Mouse (Mus musculus) embryonic facial prominence, embryonic 15.5 days (tissue): ENCODE data around the gene Gm43518. TPM values are rescaled to one million over a fixed set of nuclear protein-coding genes. Genes with fewer than 3 reads are reported as not detected.

ENCODE experiments used
- ATAC-seq: fragments of 200-750 bp; cut with Nextera tagmentation; 2 replicates; pipeline ENCODE4 v1.8.0; 2017; ENCODE audit warnings: low read depth, moderate TSS enrichment; ENCODE audit not compliant: insufficient number of reproducible peaks, low FRiP score, low TSS enrichment
- H3K27ac ChIP-seq: fragments of 300-500 bp; sonication (generic); replicated peaks from 2 replicates; pipeline ENCODE4 v1.5.1; 2015; ENCODE audit warnings: mild to moderate bottlenecking, inconsistent platforms
- H3K27me3 ChIP-seq: fragments of 300-500 bp; sonication (generic); 2 replicates; pipeline ENCODE4 v1.6.1; 2015; ENCODE audit warnings: inconsistent platforms
- H3K36me3 ChIP-seq: fragments of 300-500 bp; sonication (generic); 2 replicates; pipeline ENCODE4 v1.6.1; 2015; ENCODE audit warnings: mild to moderate bottlenecking, inconsistent platforms
- H3K4me1 ChIP-seq: fragments of 300-500 bp; sonication (generic); 2 replicates; pipeline ENCODE4 v1.6.1; 2015; ENCODE audit warnings: inconsistent platforms
- H3K4me2 ChIP-seq: fragments of 300-500 bp; sonication (generic); replicated peaks from 2 replicates; pipeline ENCODE4 v1.6.1; 2015; ENCODE audit warnings: mild to moderate bottlenecking, inconsistent platforms
- H3K4me3 ChIP-seq: fragments of 300-500 bp; sonication (generic); replicated peaks from 2 replicates; pipeline ENCODE4 v1.5.1; 2015; ENCODE audit warnings: mild to moderate bottlenecking, inconsistent platforms
- H3K9ac ChIP-seq: fragments of 300-500 bp; sonication (generic); 2 replicates; pipeline ENCODE4 v1.6.1; 2015; ENCODE audit warnings: inconsistent platforms
- H3K9me3 ChIP-seq: fragments of 300-500 bp; sonication (generic); replicated peaks from 2 replicates; pipeline ENCODE4 v1.6.1; 2016; ENCODE audit warnings: inconsistent platforms
- WGBS: fragments of 180-500 bp; shearing (Covaris S2); methylation state at CpG from one replicate; pipeline ENCODE4 v1.1.7; 2015; 5-methylcytosine and 5-hydroxymethylcytosine counted together
- polyA plus RNA-seq: library from polyadenylated mRNA; unstranded; fragments of >200 nt; fragmentation: Nextera tagmentation; extraction: Ambion mirVana; gene quantifications from 2 replicates; pipeline ENCODE4 v1.2.1, GENCODE M21; 2015

Gene Gm43518
- polyA plus RNA-seq, 1 experiment from 2014 or later: 2.9 TPM

GRCm38 (mm10) chr5:123933957-123934591 is 6.9 kb downstream of the Gm43518 start:
- Histone ChIP-seq H3K9ac (no peak overlapping the region), H3K27ac (no peak overlapping the region), H3K4me2 (0 out of 2 replicates have a peak overlapping the region, but pooled peaks have one; percentile 19), H3K4me3 (no peak overlapping the region), H3K36me3 (peaks cover under 1% of the 10 kb centered on the region; the same call in 1 of the 2 replicates), H3K27me3 (no peaks in the 10 kb centered on the region), H3K9me3 (no peaks in the 10 kb centered on the region), H3K4me1 (peaks cover 10% of the 10 kb centered on the region; the same call in 1 of the 2 replicates)
- 42% methylated on average over 18 of the region's 18 CpGs for WGBS
- ATAC-seq: no peak

GRCm38 (mm10) chr5:123935931-123936330 is 8.7 kb downstream of the Gm43518 start:
- Histone ChIP-seq H3K9ac (no peak overlapping the region), H3K4me1 (peaks cover 7% of the 10 kb centered on the region; the same call in 1 of the 2 replicates), H3K4me3 (no peak overlapping the region), H3K36me3 (no peaks in the 10 kb centered on the region), H3K27me3 (no peaks in the 10 kb centered on the region), H3K27ac (no peak overlapping the region), H3K9me3 (no peaks in the 10 kb centered on the region), H3K4me2 (no peak overlapping the region)
- ATAC-seq: no peak
- 88% methylated on average over 5 of the region's 5 CpGs for WGBS

GRCm38 (mm10) chr5:123938479-123938878 is 11.3 kb downstream of the Gm43518 start:
- no peak overlapping the region for H3K27ac ChIP-seq
- H3K4me2 ChIP-seq: no peak overlapping the region
- H3K4me3 ChIP-seq: no peak overlapping the region
- no peaks in the 10 kb centered on the region for H3K36me3 ChIP-seq
- no peak for ATAC-seq
- no peaks in the 10 kb centered on the region for H3K27me3 ChIP-seq
- H3K4me1 ChIP-seq: no peaks in the 10 kb centered on the region
- H3K9ac ChIP-seq: no peak overlapping the region
- H3K9me3 ChIP-seq: no peaks in the 10 kb centered on the region
- 73% methylated on average over 5 of the region's 5 CpGs for WGBS

GRCm38 (mm10) chr5:123946546-123946945 is 19.3 kb downstream of the Gm43518 start:
- no peak overlapping the region for H3K4me2 ChIP-seq
- no peak overlapping the region for H3K27ac ChIP-seq
- H3K4me3 ChIP-seq: no peak overlapping the region
- H3K9ac ChIP-seq: no peak overlapping the region
- H3K4me1 ChIP-seq: no peaks in the 10 kb centered on the region
- no peak for ATAC-seq
- WGBS: 62% methylated on average over 4 of the region's 4 CpGs
- H3K36me3 ChIP-seq: no peaks in the 10 kb centered on the region
- H3K27me3 ChIP-seq: no peaks in the 10 kb centered on the region
- H3K9me3 ChIP-seq: no peaks in the 10 kb centered on the region

- H3K9me3 ChIP-seq: no peaks in the 10 kb centered on the region
- 46% methylated on average over 7 of the region's 7 CpGs for WGBS
- no peak overlapping the region for H3K9ac ChIP-seq
- no peak for ATAC-seq
- H3K4me3 ChIP-seq: no peak overlapping the region
- H3K4me1 ChIP-seq: no peaks in the 10 kb centered on the region
- no peaks in the 10 kb centered on the region for H3K27me3 ChIP-seq
- H3K36me3 ChIP-seq: no peaks in the 10 kb centered on the region
- H3K27ac ChIP-seq: no peak overlapping the region
- H3K4me2 ChIP-seq: no peak overlapping the region
These were observed 20.0 kb downstream of the Gm43518 start for GRCm38 (mm10) chr5:123947041-123947761.

DNA sequence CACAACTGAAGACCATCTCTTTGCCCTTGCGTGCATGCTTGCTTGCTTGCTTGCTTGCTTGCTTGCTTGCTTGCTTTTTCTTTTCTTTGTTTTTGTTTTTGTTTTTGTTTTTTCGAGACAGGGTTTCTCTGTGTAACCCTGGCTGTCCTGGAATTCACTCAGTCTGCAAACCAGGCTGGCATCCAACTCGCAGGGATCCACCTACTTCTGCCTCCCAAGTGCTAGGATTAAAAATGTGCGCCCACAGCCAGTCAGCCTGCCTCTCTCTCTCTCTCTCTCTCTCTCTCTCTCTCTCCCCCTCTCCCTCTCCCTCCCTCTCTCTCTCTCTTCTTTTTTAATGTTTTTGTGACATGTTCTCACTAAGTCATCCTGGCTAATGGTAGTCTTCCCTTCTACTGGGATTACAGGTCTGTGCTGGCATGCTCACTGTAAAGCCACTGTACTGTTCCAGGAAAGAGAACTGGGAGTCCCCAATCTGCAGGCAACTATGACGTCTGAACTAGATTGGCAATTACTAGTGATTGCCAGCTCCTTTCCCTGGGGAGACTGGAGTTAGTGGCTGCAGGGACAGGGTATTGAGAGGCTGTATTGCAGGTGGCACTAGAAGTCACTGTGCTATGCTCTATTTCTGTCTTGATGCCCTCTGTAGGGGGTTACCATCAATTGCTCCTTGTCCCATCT is 25.3 kb downstream of the Gm43518 start:
- no peaks in the 10 kb centered on the region for H3K36me3 ChIP-seq
- no peak for ATAC-seq
- no peak overlapping the region for H3K27ac ChIP-seq
- 38% methylated on average over 5 of the region's 5 CpGs for WGBS
- H3K27me3 ChIP-seq: no peaks in the 10 kb centered on the region
- no peaks in the 10 kb centered on the region for H3K4me1 ChIP-seq
- no peaks in the 10 kb centered on the region for H3K9me3 ChIP-seq
- H3K4me3 ChIP-seq: no peak overlapping the region
- H3K4me2 ChIP-seq: no peak overlapping the region
- no peak overlapping the region for H3K9ac ChIP-seq

DNA sequence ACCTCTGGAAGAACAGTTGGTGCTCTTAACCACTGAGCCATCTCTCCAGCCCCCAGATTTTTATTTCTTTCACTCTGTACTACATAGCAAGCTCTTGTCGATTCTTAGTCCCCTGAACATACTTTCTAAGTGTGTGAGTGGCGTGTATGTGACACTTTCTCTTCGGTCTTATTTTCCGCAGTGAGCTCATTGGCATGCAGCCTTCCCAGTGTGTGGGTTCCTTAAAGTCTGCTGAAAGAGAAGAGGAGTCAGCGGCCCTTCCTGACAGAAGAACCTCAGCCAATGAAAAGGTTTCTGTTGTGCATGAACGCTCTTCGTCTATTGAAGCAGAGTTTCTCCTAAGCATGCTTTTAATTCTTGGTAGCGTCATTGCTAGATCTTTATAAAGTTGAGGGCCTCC is 30.0 kb downstream of the Gm43518 start:
- ATAC-seq: no peak
- no peak overlapping the region for H3K4me2 ChIP-seq
- no peak overlapping the region for H3K9ac ChIP-seq
- no peaks in the 10 kb centered on the region for H3K9me3 ChIP-seq
- no peak overlapping the region for H3K27ac ChIP-seq
- no peak overlapping the region for H3K4me3 ChIP-seq
- 90% methylated on average over 8 of the region's 8 CpGs for WGBS
- no peaks in the 10 kb centered on the region for H3K4me1 ChIP-seq
- H3K27me3 ChIP-seq: no peaks in the 10 kb centered on the region
- H3K36me3 ChIP-seq: no peaks in the 10 kb centered on the region

DNA sequence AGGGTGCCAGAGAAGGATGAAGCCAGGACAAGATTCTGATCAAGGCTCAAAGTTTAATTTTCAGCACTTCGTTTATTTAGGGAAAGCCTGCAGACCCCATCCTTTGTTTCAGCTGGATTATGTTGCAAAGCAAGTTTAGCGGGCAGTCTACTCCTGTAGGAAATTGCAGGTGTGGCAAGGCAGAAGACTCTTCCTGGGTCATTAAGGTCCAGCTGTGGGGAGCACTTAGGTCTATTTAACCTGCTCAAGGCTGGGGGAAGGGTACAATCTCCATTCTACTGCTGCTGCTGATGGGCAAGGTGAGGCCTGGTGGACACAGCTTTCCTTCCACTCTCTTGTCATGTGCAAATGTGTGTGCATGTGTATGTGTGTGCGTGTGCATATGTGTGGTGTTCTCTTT is 31.8 kb downstream of the Gm43518 start:
- Histone ChIP-seq H3K27ac (no peak overlapping the region), H3K4me1 (no peaks in the 10 kb centered on the region), H3K27me3 (no peaks in the 10 kb centered on the region), H3K36me3 (no peaks in the 10 kb centered on the region), H3K4me3 (no peak overlapping the region), H3K4me2 (no peak overlapping the region), H3K9ac (no peak overlapping the region), H3K9me3 (no peaks in the 10 kb centered on the region)
- no peak for ATAC-seq
- 60% methylated on average over 3 of the region's 3 CpGs for WGBS

DNA sequence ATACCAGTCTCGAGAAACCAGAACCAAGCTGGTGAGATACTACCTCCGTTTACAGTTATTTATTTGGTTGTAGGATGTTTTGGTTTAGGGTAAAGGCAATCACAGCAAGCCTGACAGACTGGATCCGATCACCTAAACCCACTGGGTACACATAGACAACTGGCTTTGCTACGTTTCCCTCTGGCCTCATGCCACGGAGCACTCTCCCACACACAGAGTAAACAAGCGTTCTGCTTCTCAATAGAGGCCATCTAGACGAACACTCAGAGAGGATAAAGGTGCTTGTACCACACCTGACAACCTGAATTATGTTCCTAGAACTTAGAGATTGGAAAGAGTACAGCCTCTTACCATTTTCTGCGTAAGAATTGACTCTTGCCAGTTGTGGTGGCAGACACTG is 32.9 kb downstream of the Gm43518 start:
- no peaks in the 10 kb centered on the region for H3K27me3 ChIP-seq
- H3K4me3 ChIP-seq: no peak overlapping the region
- no peak overlapping the region for H3K27ac ChIP-seq
- no peaks in the 10 kb centered on the region for H3K4me1 ChIP-seq
- WGBS: 64% methylated on average over 8 of the region's 8 CpGs
- H3K9me3 ChIP-seq: no peaks in the 10 kb centered on the region
- H3K4me2 ChIP-seq: no peak overlapping the region
- no peaks in the 10 kb centered on the region for H3K36me3 ChIP-seq
- ATAC-seq: no peak
- H3K9ac ChIP-seq: no peak overlapping the region

DNA sequence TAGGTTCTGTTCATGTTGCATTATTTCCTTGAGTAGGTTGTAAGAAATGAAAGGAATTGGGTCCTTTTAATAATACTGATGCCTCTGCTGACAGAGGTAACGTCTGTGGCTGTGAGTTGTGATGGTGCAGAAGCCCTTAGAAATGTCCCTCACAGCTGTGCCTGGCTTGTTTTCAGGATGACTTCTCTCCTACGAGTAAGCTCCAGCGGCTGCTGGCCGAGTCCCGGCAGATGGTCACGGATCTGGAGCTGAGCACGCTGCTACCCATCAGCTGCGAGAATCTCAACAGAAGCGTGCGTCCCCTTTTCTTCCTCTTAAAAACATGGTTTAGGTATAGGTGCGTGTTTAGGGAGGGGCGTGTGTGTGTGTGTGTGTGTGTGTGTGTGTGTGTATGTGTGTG is 33.8 kb downstream of the Gm43518 start:
- Histone ChIP-seq H3K9me3 (no peaks in the 10 kb centered on the region), H3K4me1 (no peaks in the 10 kb centered on the region), H3K36me3 (no peaks in the 10 kb centered on the region), H3K27me3 (no peaks in the 10 kb centered on the region), H3K4me2 (no peak overlapping the region), H3K9ac (no peak overlapping the region), H3K4me3 (no peak overlapping the region), H3K27ac (no peak overlapping the region)
- 81% methylated on average over 12 of the region's 12 CpGs for WGBS
- no peak for ATAC-seq

GRCm38 (mm10) chr5:123964208-123964607 is 37.0 kb downstream of the Gm43518 start:
- Histone ChIP-seq H3K27ac (no peak overlapping the region), H3K9ac (no peak overlapping the region), H3K27me3 (no peaks in the 10 kb centered on the region), H3K4me3 (no peak overlapping the region), H3K9me3 (no peaks in the 10 kb centered on the region), H3K4me1 (no peaks in the 10 kb centered on the region), H3K36me3 (no peaks in the 10 kb centered on the region), H3K4me2 (no peak overlapping the region)
- WGBS: 90% methylated on average over 4 of the region's 4 CpGs
- ATAC-seq: no peak
